ENCODE assay signal across 26 mouse cellular contexts in genomic region chr2:169837031-169837605, GRCm38 (mm10).
A peak's percentile ranks its signal among the peaks of the same experiment; 100 is the strongest.
DNase-seq lines count a peak whose midpoint lies in the region; ATAC-seq and TF ChIP-seq lines count a peak whose summit lies in the region.
"Had no signal": no experiment of that assay in that cellular context is flagged by ENCODE, and none has a peak within 500 bp of the region (broad histone marks: within the 10 kb centered on the region; RNA-seq: fewer than 3 reads in every experiment).

No protein-coding gene starts in this region.

- in situ Hi-C loops in Patski (cut with MboI; ENCODE audit: low pct_unique_long_range_greater_than_20kb), result loop anchor here (5.0 kb wide), 1 partner anchor 260 kb away; no protein-coding TSS in a partner anchor

- ATAC-seq in Patski, result peak; percentile 78
- ATAC-seq: intestine, embryonic 15.5 days; liver, embryonic 12.5 days; midbrain, embryonic 15.5 days had no signal

- intact Hi-C loops in heart, postnatal 25 days (cut with DNase I), result no loop called here

- peak; percentile 17 for DNase-seq in gastrocnemius, adult 18-20 months (ENCODE audit: low spot score)
- no peak for DNase-seq in gastrocnemius, postnatal 25 days
- peak; percentile 16 for DNase-seq in Muller cell, postnatal 12 days (ENCODE audit: inconsistent ontology term)
- peak; percentile 19 for DNase-seq in Patski (ENCODE audit: low read depth, low spot score)
- peak; percentile 16 for DNase-seq in fibroblast of lung, adult 2 months (ENCODE audit: low read depth)
- no peak for DNase-seq in heart, postnatal 25 days (ENCODE audit: low spot score)
- DNase-seq in left cerebral cortex, adult 8-10 months (ENCODE audit: low spot score in 2 of 2), result no peak
- DNase-seq: cerebellum, adult 11 months; cerebellum, adult 9-11 months; gastrocnemius, postnatal 14 days; heart, postnatal 4 days; kidney, adult 8-10 months; kidney, postnatal 10 days; lung, adult 18-20 months; lung, postnatal 14 days; thymus, adult 2 months; thymus, postnatal 4 days had no signal

- POLR2A ChIA-PET in Patski (lab: Charles Lee), result no interaction called here

- no peak for TF ChIP-seq CTCF in Patski (IDR thresholded peaks at IDR 0.05)

- H3K27me3 ChIP-seq in Patski, result no peaks in the 10 kb centered on the region
- H3K27me3 ChIP-seq: embryonic facial prominence, embryonic 15.5 days; heart, embryonic 15.5 days; hindbrain, embryonic 15.5 days; intestine, embryonic 15.5 days; limb, embryonic 13.5 days; liver, embryonic 12.5 days; megakaryocyte, embryonic 14.5 days; midbrain, embryonic 15.5 days; neural tube, embryonic 12.5 days had no signal

- CTCF ChIA-PET in Patski (lab: Charles Lee), result interaction anchor here (1.3 kb wide), 1 partner anchor 12 kb away, joined by 3 read pairs; no protein-coding TSS in a partner anchor

Comparison
In these comparisons a context has a peak if more than half of its experiments do, and no peak if none do; other contexts are left out.
1. DNase-seq: peak in gastrocnemius, adult 18-20 months (single experiment), Muller cell, postnatal 12 days (single experiment), Patski (single experiment) and fibroblast of lung, adult 2 months (single experiment); none in gastrocnemius, postnatal 25 days (single experiment), heart, postnatal 25 days (single experiment) and left cerebral cortex, adult 8-10 months (0 of 2).